Mouse (Mus musculus) right cerebral cortex, adult 2 months (tissue): ENCODE measurements at regions not wholly inside any gene's neighbourhood (a gene's known extent, or its start where the extent isn't known, plus 50 kb on each side); places are given as distances from the start of the nearest gene placed in this dataset.

Source experiments
- DNase-seq, 2 experiments: peaks; one replicate each; pipeline ENCODE4 v3.0.0; 2021 to 2022; ENCODE audit warnings: low spot score in 2 of 2

DNA sequence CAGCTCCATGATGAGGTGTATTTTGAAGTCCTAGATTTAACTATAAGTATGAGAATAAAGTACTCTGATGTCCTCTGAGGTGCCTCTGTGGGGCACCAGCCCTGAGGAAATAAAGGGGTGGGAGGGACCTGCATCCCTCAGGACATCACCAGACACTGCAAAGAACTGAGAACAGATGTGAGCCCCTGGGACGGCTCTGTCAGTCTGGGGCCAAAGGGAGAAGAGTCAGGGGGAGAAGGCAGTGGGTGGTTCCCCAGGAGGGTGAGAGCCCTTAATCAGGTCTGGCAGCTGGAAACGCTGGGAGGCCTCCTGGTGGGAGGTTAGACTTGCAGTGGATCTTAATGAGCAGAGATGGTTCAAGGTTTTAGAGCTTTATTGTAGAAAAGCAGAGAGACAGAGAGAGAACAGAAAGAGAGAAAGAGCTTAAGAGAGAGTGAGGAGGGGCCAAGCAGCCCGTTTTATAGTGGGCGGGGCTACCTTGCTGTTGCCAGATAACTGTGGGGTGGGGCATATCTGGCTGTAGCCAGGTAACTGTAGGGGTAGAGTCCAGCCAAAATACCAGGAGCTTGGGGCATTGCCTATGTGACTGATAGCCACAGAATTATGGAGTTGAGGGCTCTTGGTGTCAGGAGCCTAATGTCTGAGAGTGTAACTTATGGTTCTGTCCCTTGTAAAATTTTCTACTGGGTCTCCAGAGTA is 97.3 kb upstream of the Tmtc4 start:
- no peak for DNase-seq

DNA sequence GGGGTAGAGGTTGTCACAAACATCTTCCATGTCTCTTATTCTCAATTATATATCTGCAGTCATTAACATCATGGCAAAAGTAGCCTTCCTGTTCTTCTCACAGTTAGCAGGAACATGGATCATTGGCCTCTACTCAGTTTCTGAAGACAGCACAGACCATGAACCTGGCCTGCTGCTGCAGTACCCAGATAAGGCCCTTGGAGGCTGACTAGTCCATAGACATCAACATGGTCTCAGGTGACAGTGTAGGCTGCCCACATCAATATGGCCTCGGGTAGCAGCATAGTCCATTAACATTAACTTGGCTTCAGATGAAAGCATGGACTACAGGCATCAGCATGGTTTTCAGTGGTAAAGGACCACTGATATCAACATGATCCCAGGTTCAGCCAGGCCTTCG is 95.9 kb upstream of the Tmtc4 start:
- no peak for DNase-seq

DNA sequence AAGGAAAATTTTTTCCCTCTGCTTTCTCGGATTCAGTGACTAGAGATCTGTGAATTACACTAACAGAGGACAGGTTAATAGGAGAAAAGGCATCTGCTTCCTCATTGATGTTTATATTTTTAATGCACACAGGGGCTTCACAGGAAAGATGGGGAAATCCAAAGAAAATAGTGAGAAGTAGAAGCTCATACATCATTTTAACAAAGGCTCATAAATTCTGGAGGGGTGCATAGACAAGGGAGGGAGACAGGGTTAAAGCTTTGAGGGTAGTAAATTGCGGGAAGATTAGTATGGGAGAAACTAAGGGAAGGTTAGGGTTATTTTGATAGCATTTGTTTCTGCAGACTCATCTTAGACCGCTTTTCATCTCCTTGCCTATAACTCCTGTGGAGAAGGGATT is 95.0 kb upstream of the Tmtc4 start:
- DNase-seq: no peak

DNA sequence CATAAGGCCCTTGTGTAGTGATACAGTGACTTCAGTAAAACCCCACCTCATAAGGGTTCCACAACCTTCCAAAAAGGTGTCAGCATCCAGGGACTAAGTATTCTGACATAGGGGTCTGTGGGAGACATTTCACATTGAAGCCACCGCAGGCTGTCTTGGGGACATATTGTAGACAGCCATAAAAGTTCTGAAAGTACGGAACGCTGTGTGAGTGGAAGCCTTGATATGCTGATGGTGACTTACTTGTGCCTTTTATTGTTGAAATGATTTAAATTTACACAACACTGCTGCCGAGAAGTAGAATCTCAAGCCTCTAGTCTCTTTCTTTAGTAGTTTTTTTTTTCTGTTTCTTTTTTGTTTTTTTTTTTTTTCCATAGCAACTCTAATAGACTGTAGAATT is 82.5 kb upstream of the Tmtc4 start:
- no peak for DNase-seq

DNA sequence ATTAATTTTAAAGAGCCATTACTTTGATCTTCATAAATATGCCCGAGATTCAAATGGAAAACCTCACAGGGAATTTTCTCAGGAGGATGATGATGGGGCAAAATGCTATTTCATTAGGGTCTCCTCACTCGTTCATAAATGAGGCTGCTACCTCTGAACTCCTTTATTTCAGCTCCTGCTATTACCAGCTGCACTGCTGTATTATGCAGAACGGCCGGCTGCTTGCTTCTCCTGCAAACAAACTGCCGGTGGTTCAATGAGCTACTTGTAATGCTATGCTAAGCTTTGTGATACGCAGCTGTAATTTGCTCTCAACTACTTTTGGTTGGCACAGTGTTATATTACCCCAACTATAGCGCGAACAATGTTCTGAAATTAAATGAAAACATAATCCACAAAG is 81.7 kb upstream of the Tmtc4 start:
- DNase-seq: no peak

DNA sequence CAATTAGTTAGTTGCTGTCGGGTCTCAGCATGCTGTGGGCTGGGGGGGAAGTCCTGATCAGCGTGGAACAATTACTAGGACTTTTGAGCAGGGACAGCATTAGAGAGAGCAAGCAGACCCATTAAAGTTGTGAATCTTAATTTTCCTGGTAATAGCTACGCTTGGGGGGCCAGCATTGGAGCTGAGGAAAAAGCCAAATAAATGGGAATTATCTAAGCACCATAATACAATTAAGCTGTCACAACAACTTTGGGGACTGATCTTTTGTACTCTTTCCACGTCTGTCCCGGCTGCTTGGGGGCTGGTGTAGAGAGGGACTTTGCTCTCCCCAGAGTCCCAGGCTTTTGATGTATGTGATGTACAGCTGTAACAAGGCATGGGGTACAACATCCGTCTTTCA is 81.3 kb upstream of the Tmtc4 start:
- no peak for DNase-seq

DNA sequence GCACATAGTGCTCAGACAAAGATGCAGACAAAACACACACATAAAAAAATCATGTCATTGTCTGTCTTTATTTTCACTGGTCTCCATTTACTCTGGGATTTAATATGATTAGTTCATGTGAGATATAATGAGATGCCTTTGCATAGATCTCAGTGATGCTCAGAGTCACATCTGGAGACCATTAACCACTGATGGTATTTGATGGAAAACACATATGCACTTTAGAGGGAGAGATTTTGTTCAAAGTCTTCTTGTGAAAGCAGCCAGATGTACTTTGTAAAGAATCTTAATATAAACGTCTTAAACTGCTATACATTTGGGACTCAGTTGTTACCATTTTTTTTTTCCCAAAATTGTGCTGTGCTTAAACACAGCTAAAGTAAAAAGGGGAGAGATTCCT is 79.1 kb upstream of the Tmtc4 start:
- DNase-seq: no peak

DNA sequence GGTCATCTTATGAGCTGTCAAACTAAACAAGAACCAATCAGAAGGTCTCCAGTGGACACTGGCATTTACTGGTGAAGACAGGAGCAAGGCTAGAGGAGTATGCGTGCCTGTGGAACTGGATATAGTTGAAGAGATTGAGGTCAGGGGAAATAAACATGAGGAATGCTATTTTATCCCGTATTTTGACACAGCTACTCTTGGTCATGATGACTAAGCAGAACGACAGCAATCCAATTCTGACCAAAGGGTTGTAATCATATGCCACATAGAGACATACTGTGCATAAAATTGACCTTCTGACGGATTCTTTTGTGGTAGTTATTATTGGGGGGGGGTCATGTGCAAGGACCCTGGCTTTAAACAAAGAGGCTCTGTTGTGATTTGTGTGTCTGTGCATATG is 73.1 kb upstream of the Tmtc4 start:
- no peak for DNase-seq

DNA sequence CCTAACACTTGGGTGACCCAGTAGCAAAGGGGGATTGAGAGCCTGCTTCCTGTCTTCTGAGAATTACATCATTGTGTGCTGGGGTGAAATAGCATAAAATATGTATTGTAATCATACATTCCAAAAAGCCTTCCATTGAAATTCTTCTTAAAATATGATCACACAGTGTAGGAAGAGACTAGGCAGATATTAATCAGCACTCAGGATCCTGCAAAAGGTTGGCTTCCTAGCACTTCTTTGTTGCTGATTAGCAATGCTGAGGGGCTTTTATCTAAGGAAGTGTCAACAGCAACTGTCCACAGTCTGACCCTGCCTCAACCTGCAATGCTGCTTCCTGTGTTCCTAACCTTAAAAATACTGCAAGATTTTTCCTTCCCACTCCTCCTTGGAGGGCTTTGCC is 64.6 kb upstream of the Tmtc4 start:
- DNase-seq: no peak

DNA sequence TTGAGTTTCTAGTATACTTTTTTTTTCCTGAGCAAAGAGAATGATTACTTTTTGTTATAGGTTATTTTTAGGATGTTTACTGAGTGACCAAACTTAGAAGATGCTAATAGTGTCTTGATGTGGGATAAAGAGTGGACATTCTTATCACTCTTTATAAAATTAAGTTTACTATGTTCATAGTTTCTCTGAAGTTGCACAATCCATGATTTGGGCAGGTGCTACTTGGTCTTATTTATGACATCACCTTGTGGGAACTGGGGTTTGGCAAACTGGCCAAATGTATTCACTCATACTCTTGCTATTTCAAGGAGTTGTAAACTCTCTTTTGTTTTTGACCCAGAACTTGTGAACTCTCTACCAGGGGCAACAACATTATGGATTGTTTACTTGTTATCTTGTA is 56.2 kb upstream of the Tmtc4 start:
- DNase-seq: no peak

DNA sequence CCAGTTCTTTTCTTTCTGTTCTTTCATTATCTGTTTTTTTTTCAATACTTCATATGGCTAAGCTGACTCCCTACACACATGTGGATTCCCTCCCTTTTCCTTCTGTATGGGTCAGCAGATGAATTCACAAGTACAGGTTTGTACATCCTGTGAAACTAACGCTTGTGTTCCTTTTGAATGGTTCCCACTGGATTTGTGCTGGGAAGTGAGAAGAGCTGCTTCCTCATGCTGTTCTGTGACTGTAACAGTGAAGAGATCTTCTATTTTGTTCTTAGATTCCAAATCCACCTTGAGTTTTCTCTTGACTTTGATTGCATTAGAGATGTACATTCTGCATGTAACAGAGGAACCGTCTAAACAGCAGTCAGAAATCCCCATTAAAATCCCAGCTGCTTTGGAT is 53.6 kb upstream of the Tmtc4 start:
- DNase-seq: no peak
